Mouse (Mus musculus) intestine, embryonic 16.5 days (tissue): ENCODE results near the gene Fabp1. TPM values are rescaled to one million over a fixed set of nuclear protein-coding genes. Genes with fewer than 3 reads are reported as not detected.

Experiments used
- ATAC-seq: fragments of 200-750 bp; cut with Nextera tagmentation; 2 replicates; pipeline ENCODE4 v1.8.0; 2017; ENCODE audit warnings: moderate TSS enrichment, moderate library complexity
- H3K27ac ChIP-seq: fragments of 300-500 bp; sonication (generic); 2 replicates; pipeline ENCODE4 v1.5.1; 2014; ENCODE audit warnings: mild to moderate bottlenecking, low read length
- H3K27me3 ChIP-seq: fragments of 300-500 bp; sonication (generic); replicated peaks from 2 replicates; pipeline ENCODE4 v1.6.1; 2014; ENCODE audit warnings: low read length, control low read depth, mixed read lengths; ENCODE audit not compliant: control insufficient read depth, insufficient read depth
- H3K36me3 ChIP-seq: fragments of 300-500 bp; sonication (generic); 2 replicates; pipeline ENCODE4 v1.6.1; 2014; ENCODE audit warnings: low read length, control low read depth; ENCODE audit not compliant: control insufficient read depth, insufficient read depth
- H3K4me1 ChIP-seq: fragments of 300-500 bp; sonication (generic); 2 replicates; pipeline ENCODE4 v1.6.1; 2014; ENCODE audit warnings: low read length, control low read depth, mixed read lengths; ENCODE audit not compliant: control insufficient read depth, insufficient read depth
- H3K4me2 ChIP-seq: fragments of 300-500 bp; sonication (generic); 2 replicates; pipeline ENCODE4 v1.6.1; 2014; ENCODE audit warnings: low read depth, low read length, control low read depth
- H3K4me3 ChIP-seq: fragments of 300-500 bp; sonication (generic); 2 replicates; pipeline ENCODE4 v1.5.1; 2014; ENCODE audit warnings: mild to moderate bottlenecking, low read length
- H3K9ac ChIP-seq: fragments of 300-500 bp; sonication (generic); 2 replicates; pipeline ENCODE4 v1.6.1; 2014; ENCODE audit warnings: low read depth, low read length
- H3K9me3 ChIP-seq: fragments of 300-500 bp; sonication (generic); 2 replicates; pipeline ENCODE4 v1.6.1; 2016; ENCODE audit warnings: low read length, control low read depth; ENCODE audit not compliant: control insufficient read depth
- WGBS: fragments of 180-500 bp; shearing (Covaris S2); extraction: QIAGEN DNeasy Blood & Tissue Kit; methylation state at CpG from one replicate; pipeline ENCODE4 v1.1.7; 2014; 5-methylcytosine and 5-hydroxymethylcytosine counted together
- polyA plus RNA-seq: library from polyadenylated mRNA; unstranded; fragments of >200 nt; fragmentation: Nextera tagmentation; extraction: Ambion mirVana; gene quantifications from 2 replicates; pipeline ENCODE4 v1.2.1, GENCODE M21; 2015

Gene Fabp1
- polyA plus RNA-seq, 1 experiment from 2014 or later = 4,478 TPM

DNA sequence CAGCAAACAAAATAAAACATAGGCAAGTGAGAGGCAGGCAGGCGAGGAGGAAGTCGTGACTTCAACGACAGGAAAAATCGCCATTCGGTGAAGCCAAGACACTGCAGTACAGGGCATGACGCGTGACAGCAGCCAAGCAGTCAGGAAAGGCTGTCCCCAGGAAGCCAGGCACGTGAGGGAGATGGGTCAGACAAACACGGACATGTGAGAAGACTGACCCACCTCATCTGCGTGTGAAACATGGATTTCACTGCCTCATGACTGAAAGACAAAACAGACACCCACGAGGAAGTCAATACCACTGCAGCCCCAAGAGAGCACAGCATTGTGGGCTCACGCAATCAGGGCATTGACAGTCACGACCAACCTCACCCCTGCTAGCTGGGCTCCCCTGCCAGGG lies 35.5 kb downstream of the Fabp1 start:
- no peak overlapping the region for H3K4me2 ChIP-seq
- ATAC-seq = no peak
- H3K9me3 ChIP-seq = no peaks in the 10 kb centered on the region
- no peaks in the 10 kb centered on the region for H3K36me3 ChIP-seq
- no peak overlapping the region for H3K4me3 ChIP-seq
- H3K9ac ChIP-seq = no peak overlapping the region
- no peaks in the 10 kb centered on the region; the same call in 1 of the 2 replicates for H3K4me1 ChIP-seq
- WGBS = 76% methylated on average over 13 of the region's 13 CpGs
- H3K27ac ChIP-seq = peak overlapping the region; percentile 51; the same call in 1 of the 2 replicates
- H3K27me3 ChIP-seq = no peaks in the 10 kb centered on the region

DNA sequence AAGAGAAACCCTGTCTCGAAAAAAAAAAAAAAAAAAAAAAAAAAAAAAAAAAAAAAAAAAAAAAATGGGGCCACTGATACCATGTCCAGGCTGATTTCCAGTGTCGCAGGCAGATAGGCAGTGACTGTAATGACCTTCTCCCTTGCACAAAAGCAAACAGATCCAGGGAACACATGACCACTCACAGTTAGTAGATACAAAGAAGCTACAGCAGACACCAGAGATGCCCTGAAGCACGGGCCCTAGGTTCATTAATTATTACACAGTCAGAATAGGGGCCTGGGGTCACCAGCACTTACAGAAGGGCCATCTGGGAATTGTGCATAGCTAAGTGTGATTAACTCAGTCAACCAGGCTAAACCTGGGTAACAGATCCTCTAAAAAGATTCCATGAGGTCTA lies 36.3 kb downstream of the Fabp1 start:
- Histone ChIP-seq H3K4me2 (no peak overlapping the region), H3K9me3 (no peaks in the 10 kb centered on the region), H3K27ac (peak overlapping the region; percentile 51), H3K4me3 (no peak overlapping the region), H3K36me3 (no peaks in the 10 kb centered on the region), H3K4me1 (no peaks in the 10 kb centered on the region; the same call in 1 of the 2 replicates), H3K9ac (no peak overlapping the region), H3K27me3 (no peaks in the 10 kb centered on the region)
- 48% methylated on average over 3 of the region's 3 CpGs for WGBS
- ATAC-seq = peak; percentile 63

DNA sequence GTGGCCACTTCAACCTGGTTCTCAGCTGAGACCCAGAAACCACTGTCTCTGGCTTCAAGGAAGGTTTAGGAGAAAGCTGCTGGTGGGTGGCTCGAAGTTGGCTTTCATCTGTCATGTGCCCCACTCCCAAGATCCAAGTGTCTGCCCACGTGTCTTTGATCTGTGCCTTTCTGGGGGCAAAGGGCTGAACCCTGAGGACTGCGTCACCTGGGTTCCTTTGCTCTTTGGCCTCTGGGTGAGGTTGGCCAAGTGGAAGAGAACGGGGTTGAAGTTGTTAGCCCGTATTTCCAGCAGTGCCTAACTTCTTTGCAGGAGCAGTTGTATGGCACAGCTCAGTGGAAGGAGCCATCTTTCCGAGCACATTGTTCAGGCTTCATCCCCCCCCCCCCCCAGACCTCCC lies 36.9 kb downstream of the Fabp1 start:
- WGBS = 60% methylated on average over 6 of the region's 6 CpGs
- Histone ChIP-seq H3K4me2 (0 out of 2 replicates have a peak overlapping the region, but pooled peaks have one; percentile 15), H3K27ac (peak overlapping the region; percentile 4), H3K4me1 (no peaks in the 10 kb centered on the region; the same call in 1 of the 2 replicates), H3K9me3 (no peaks in the 10 kb centered on the region), H3K36me3 (no peaks in the 10 kb centered on the region), H3K27me3 (no peaks in the 10 kb centered on the region), H3K9ac (no peak overlapping the region), H3K4me3 (no peak overlapping the region)
- ATAC-seq = peak; percentile 90

DNA sequence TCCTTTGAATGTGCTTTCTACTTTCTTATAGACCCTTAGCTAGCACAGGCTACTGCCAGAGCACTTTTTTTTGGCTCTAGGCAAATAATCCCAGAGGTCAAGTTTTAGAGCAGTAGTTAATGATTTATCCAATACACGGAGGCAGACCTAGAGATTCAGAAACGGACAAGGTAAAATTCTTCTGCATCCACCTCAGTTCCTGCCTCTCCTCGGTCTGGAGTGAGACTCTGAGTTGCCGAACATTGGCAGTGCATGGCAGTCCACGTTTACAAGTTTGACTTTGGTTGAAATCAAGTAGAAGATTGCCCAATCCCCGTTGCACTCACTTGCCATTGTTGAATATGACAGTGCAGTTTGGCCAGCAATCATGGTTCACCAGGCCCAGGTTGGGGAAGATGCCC lies 37.4 kb downstream of the Fabp1 start:
- H3K36me3 ChIP-seq = no peaks in the 10 kb centered on the region
- H3K9ac ChIP-seq = no peak overlapping the region
- no peaks in the 10 kb centered on the region for H3K27me3 ChIP-seq
- no peak overlapping the region for H3K4me3 ChIP-seq
- H3K4me1 ChIP-seq = no peaks in the 10 kb centered on the region; the same call in 1 of the 2 replicates
- ATAC-seq = peak; percentile 75
- peak overlapping the region; percentile 4 for H3K27ac ChIP-seq
- H3K4me2 ChIP-seq = 0 out of 2 replicates have a peak overlapping the region, but pooled peaks have one; percentile 15
- H3K9me3 ChIP-seq = no peaks in the 10 kb centered on the region
- WGBS = 62% methylated on average over 6 of the region's 6 CpGs

DNA sequence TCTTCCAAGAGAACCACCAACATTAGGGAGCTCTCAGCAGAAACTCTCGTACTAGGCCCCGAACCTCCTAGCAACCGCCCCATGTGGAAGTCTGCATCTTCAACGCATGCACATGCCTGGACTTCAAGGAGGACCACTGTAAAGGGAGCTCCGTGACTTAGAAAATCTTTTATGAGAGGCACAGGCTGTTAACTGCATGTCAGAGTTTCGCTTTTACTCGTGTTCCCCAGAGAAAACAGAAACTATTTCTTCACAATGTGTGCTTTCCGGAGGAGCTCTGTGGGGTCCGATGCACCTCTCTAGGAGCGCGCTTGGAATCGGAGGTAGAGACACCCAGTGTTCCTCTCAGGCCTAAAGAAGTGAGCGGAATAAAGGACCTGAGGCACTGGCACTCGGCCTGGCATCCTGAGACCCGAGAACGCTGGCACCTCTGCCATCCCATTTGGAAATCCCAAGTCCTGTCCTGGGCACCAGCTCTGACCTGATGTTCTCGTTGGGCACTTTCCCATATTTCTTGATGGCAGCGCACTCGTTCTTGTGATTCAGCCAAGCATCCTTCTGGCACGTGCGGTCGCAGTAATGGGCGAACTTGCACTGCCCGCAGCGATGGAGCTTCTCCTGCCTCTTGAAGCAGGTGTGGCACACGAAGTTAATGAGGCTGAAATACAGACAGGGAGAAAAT lies 39.6 kb downstream of the Fabp1 start:
- no peaks in the 10 kb centered on the region for H3K36me3 ChIP-seq
- ATAC-seq = no peak
- no peaks in the 10 kb centered on the region for H3K27me3 ChIP-seq
- no peak overlapping the region for H3K27ac ChIP-seq
- H3K9ac ChIP-seq = no peak overlapping the region
- no peak overlapping the region for H3K4me2 ChIP-seq
- no peak overlapping the region for H3K4me3 ChIP-seq
- H3K4me1 ChIP-seq = no peaks in the 10 kb centered on the region; the same call in 1 of the 2 replicates
- WGBS = 91% methylated on average over 26 of the region's 26 CpGs
- H3K9me3 ChIP-seq = no peaks in the 10 kb centered on the region

DNA sequence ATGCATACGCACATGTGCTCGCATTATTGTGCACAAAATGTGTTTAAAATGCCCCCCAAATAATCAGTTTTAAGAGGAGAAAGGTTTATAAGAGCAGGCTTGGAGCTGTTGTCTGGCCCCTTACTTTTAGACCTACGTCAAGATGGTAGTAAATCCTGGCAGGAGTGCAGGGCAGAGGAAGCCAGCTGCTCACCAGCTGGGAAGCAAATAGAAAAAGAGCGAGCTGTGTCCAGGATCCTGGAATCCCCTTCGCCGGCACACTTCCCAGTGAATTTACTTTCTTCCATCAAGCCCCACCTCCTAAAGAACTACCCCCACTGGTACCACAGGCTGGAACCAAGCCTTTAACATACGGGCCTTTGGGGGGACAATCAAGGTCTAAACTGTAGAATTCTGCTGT lies 41.2 kb downstream of the Fabp1 start:
- no peaks in the 10 kb centered on the region; the same call in 1 of the 2 replicates for H3K4me1 ChIP-seq
- H3K4me3 ChIP-seq = no peak overlapping the region
- H3K9ac ChIP-seq = no peak overlapping the region
- H3K36me3 ChIP-seq = no peaks in the 10 kb centered on the region
- ATAC-seq = no peak
- WGBS = 78% methylated on average over 7 of the region's 7 CpGs
- no peak overlapping the region for H3K27ac ChIP-seq
- H3K4me2 ChIP-seq = no peak overlapping the region
- H3K27me3 ChIP-seq = no peaks in the 10 kb centered on the region
- no peaks in the 10 kb centered on the region for H3K9me3 ChIP-seq

DNA sequence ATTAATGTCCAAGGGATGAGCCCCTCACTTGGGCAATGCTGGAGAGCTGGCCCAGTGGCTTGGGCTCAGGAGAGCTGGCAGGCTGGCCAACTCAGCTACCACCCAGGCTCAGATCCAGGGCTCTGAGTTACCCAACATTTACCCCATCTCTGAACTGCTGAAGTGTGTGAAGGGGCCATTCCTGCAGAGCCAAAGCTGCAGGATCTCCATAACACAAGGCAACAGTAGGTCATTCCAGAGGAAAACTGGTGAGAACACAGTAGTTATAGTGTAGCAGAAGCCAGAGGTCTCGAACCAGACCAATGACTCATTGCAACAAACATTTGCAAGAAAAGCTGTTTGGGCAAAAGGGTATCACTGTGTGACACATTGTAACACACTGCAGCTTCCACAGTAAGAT lies 43.2 kb downstream of the Fabp1 start:
- no peak for ATAC-seq
- Histone ChIP-seq H3K4me3 (no peak overlapping the region), H3K4me1 (no peaks in the 10 kb centered on the region), H3K9me3 (no peaks in the 10 kb centered on the region), H3K27ac (no peak overlapping the region), H3K36me3 (no peaks in the 10 kb centered on the region), H3K4me2 (no peak overlapping the region), H3K9ac (no peak overlapping the region), H3K27me3 (no peaks in the 10 kb centered on the region)
- WGBS = 85% methylated on average over 1 of the region's 1 CpGs

- Histone ChIP-seq H3K36me3 (no peaks in the 10 kb centered on the region), H3K4me3 (no peak overlapping the region), H3K4me1 (no peaks in the 10 kb centered on the region), H3K9me3 (no peaks in the 10 kb centered on the region), H3K4me2 (no peak overlapping the region), H3K27ac (no peak overlapping the region), H3K9ac (no peak overlapping the region), H3K27me3 (no peaks in the 10 kb centered on the region)
- 93% methylated on average over 3 of the region's 3 CpGs for WGBS
- ATAC-seq = no peak
Measured at GRCm38 (mm10) chr6:71243258-71243657, 43.6 kb downstream of the Fabp1 start.

GRCm38 (mm10) chr6:71248420-71248819 lies 48.8 kb downstream of the Fabp1 start:
- no peak overlapping the region for H3K4me3 ChIP-seq
- 0 out of 2 replicates have a peak, but pooled peaks have one; percentile 38 for ATAC-seq
- 94% methylated on average over 1 of the region's 1 CpGs for WGBS

DNA sequence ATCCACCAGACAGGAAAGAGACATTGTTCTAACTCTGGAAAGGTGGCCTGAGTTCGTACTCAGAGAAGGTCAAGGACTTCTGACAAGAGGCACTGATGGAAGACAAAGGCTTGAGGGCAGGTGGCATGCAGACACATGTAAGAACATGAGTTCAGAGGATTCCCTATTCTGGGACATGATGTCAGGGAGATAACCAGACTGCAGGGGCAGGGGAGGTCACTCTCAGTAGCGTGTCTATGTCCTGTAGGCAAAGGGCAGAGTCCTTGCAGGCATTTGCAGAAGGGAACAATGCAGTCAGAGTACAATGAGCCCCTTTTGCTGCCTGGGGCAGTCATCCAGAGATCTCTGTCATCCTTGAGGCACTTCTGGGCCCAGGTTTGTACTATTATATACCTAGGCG lies 50.0 kb downstream of the Fabp1 start:
- no peaks in the 10 kb centered on the region for H3K36me3 ChIP-seq
- no peaks in the 10 kb centered on the region for H3K9me3 ChIP-seq
- no peaks in the 10 kb centered on the region for H3K27me3 ChIP-seq
- no peak for ATAC-seq
- H3K4me2 ChIP-seq = no peak overlapping the region
- H3K27ac ChIP-seq = no peak overlapping the region
- no peaks in the 10 kb centered on the region for H3K4me1 ChIP-seq
- no peak overlapping the region for H3K9ac ChIP-seq
- WGBS = 66% methylated on average over 3 of the region's 3 CpGs
- H3K4me3 ChIP-seq = no peak overlapping the region

More at GRCm38 (mm10) chr6:71248420-71248819, 48.8 kb downstream of the Fabp1 start:
- H3K27me3 ChIP-seq = no peaks in the 10 kb centered on the region
- H3K4me1 ChIP-seq = no peaks in the 10 kb centered on the region
- no peaks in the 10 kb centered on the region for H3K9me3 ChIP-seq
- H3K36me3 ChIP-seq = no peaks in the 10 kb centered on the region
- no peak overlapping the region for H3K9ac ChIP-seq
- no peak overlapping the region for H3K4me2 ChIP-seq
- no peak overlapping the region for H3K27ac ChIP-seq
